Mouse (Mus musculus) lung, postnatal 0 days (tissue): ENCODE data around the gene Scarb2.

Source experiments
- CTCF ChIP-seq: IDR thresholded peaks from 2 replicates; pipeline ENCODE4 v1.5.1; 2016; ENCODE audit warnings: antibody characterized with exemption, mild to moderate bottlenecking
- EP300 ChIP-seq: IDR thresholded peaks from 2 replicates; pipeline ENCODE4 v1.6.1; 2016; ENCODE audit warnings: antibody characterized with exemption, mild to moderate bottlenecking, control low read depth

GRCm38 (mm10) chr5:92457410-92457809, 49.2 kb downstream of the Scarb2 start:
- no peak for TF ChIP-seq CTCF
- no peak for TF ChIP-seq EP300
